Mouse (Mus musculus) layer of hippocampus, adult 18-20 months (tissue): Measurements from ENCODE around the gene Stat3. TPM values are rescaled to one million over a fixed set of nuclear protein-coding genes. Genes with fewer than 3 reads are reported as not detected.

ENCODE experiments used
- DNase-seq, 2 experiments: peaks; one replicate each; pipeline ENCODE4 v3.0.0; 2022; ENCODE audit warnings: low spot score in 2 of 2
- total RNA-seq, 2 experiments: library from RNA; stranded (reverse); gene quantifications; 2 replicates each; pipeline ENCODE4 v1.2.3; 2021

Stat3 gene
- total RNA-seq, 2 experiments from 2014 or later, result 35.5 to 35.9 TPM

DNA sequence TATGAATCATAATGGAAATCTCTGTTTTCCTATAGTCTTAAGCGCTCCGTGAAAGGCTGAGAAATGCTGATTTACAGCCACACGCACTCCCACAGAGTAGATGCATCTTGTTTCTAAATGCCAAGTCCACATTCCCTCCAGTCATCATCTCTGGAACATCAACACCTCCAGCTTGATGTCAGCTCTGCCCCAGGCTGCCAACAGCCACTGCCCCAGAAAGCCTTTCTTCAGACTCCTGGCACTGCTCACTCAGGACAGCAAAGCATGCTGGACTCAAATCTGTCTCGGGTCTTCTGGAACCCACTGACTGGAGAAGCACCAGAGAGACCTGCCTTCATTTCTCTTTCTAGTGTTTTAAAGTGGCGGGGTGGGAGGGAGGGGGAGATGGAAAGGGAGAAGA lies 46.9 kb downstream of the Stat3 start:
- no peak for DNase-seq

DNA sequence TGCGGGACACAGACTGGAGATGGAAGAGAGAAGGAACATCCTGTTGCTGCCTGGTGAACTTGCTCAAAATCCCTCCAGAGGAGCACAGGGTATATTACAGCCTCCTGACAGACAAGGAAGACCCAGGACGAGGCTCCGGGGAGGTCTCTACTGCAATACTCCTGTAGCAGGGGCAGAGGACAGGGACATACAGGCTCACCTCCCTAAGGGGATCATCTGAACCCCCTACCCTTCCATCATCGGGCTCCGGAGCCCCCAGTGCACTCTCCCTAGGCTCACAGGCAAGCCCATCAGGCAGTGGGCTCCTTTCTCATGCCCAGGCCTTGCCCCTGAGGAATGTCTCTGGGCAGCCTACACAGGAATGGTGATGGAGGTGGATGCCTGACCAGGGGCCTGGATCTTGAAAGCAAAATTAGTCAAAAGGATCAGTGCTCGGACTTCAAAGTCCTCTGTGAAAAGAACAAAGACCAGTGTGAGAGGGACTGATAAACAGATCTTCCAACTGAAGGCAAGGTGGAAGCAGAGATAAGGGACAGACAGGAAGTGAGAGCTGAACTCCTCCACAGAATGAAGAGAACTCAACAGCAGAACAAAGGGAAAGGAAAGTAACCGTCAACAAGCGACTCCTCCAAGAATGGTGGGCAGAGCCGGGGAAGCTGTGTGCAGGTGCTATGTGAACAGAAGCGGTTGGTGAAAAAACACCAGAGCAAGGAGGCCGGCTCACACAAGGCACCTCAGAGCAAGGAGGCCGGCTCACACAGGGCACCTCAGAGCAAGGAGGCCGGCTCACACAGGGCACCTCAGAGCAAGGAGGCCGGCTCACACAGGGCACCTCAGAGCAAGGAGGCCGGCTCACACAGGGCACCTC lies 47.9 kb downstream of the Stat3 start:
- no peak for DNase-seq

DNA sequence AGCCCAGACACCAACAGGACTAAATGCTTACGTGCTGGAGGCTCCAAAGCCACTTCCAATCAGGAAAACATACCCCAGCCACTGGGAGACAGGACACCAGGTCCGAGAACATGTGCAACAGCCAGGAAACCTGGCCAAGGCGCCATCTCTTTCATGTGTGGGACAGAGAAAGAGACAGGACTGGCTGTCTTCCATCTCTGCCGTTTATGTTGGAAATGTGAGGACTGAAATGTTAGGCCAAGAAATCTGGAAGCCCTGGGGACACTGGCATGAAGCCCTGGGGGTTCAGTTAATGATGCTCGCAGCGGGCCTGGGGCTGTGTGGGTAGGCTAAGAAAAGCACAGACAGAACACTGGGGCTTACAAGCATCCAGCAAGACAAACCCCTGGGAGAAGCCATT lies 48.9 kb downstream of the Stat3 start:
- DNase-seq, result no peak

DNA sequence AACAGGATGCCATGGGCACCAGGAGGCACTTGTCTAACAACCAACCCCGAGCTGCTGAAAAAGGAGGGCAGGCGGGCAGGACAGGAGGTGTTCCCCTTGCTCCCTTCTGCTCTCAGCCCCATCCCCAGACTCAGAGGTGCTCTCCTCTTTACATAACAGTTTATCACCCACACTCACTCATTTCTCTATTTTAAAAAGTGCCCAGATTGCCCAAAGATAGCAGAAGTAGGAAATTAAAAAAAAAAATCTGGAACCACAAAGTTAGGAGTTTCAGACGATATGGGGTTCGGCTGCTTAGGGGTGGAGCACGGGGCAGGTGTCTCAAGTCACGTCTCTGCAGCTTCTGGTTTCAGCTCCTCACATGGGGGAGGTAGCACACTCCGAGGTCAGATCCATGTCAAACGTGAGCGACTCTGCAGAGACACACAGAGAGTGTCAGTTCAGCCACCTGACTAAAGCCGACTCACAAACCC lies 51.0 kb downstream of the Stat3 start:
- DNase-seq, result no peak

DNA sequence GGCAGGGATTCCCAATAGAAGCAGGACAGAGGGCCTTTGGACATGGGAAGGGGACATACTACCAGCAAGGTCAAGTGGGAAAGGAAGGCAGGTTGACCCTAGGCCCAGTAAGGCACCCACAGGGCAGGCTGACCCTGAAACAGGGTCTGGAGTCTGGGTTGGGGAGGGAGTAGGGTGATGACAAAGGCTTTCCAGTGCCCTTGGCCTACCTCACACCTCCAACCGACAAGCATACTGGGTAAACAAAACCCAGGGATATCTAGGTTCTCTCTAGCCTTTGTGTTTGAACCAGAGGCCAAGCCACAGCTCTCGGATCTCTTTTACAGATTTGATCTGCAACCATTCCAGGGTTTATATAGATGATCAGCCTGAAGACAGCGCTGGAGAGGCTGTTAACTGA lies 51.6 kb downstream of the Stat3 start:
- no peak for DNase-seq

DNA sequence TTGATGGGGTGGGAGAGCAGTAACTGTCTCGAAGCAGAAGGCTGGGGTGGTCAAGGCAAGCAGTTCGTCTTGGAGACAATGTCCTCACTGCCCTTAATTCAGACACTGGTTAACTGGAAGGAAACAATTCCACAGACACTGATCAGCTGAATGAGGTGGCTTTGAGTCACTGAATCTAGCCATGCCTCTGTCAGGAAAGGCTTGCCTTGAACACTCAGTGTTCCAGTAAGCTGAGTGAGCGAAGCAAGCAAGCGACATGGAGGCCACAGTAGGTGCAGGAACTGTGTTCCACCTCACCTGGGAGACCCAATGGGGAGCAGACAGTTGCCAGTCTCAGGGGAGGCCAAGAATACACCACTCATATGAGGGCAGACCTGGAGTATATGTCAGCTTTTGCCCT lies 52.1 kb downstream of the Stat3 start:
- no peak for DNase-seq

DNA sequence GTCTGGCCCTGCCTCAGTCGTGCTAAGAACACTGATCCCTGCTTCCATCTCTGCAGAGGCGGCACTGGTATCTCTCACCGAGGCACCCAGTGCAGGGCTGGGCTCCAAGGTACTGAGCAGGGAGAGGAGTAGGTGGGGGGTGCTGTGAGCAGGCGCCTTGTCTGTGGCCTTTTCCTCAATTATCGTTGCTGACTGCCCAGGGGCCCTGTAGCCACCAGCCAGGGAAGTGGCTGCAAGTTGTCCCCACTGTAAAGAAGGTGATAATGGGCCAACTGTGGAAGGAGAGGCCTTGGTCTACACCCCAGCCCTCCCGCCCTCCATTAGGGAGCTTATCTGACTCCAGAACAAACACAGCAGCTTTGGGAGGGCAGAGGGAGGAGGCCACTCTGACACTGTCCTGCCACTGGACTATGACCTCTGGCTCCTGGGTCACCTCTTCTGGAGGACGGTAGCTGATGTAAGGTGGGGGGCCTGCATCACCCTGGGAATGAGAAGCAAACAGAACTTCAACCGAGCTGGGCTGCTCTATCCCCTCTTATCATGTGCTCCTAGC lies 53.1 kb downstream of the Stat3 start:
- no peak for DNase-seq

DNA sequence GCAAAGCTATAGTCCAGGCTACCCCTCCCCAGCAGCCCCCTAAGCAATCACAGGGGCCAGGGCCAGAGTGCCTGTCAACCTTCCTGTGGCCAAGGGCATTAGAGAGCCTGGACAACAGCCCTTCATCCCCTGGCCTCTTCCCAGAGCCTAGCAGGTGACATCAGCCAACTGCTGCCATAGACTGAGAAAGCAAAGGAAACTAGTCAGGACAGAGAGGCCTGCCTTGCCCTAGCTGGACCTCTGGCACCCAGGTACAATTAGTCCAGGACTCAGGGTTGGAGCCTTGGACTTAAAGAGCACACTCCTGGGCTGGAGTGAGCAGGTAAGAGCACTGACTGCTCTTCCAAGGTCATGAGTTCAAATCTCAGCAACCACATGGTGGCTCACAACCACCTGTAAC lies 53.9 kb downstream of the Stat3 start:
- no peak for DNase-seq

DNA sequence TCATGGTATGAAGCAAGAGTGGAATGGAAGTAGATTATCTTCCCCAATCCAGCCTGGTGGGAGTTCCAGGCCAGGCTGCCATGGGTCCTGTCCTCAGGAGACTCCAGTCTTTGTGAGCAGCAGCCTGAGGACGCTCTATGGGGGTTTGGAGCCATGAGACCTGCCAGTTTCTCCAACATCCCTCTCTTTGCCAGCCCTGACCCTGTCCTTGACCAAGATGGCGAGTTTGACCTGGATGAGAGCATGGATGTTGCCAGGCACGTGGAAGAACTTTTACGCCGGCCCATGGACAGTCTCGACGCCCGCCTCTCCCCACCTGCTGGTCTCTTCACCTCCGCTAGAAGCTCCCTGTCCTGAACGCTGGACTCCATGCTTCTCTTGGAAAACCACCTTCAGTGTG lies 55.7 kb downstream of the Stat3 start:
- no peak for DNase-seq

DNA sequence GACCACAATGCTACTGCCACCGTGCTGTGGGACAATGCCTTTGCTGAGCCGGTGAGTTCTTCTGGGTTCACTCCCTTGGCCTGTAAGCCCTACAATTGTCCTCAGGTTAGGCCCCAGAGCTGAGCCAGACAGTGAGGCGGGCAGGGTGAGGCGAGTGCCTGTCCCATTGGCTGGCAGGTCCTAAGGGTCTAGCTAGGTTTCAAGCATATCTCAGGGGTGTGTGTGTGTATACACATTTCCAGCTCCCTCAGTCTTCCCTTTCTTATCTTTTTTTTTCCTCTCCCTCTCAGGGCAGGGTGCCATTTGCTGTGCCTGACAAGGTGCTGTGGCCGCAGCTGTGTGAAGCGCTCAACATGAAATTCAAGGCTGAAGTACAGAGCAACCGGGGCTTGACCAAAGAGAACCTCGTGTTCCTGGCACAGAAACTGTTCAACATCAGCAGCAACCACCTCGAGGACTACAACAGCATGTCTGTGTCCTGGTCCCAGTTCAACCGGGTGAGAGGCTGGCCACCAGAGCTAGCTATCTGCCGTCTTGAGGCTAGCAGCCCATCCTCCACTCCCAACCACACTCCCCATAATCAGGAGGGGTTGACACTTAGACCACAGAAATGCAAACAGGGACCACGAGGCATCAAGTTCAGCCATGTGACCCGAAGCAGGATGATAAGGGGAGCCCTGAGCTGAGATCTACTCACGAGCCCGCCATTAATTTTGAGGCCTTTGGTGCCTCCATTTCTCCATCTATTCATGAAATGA lies 59.8 kb downstream of the Stat3 start:
- DNase-seq, result no peak

DNA sequence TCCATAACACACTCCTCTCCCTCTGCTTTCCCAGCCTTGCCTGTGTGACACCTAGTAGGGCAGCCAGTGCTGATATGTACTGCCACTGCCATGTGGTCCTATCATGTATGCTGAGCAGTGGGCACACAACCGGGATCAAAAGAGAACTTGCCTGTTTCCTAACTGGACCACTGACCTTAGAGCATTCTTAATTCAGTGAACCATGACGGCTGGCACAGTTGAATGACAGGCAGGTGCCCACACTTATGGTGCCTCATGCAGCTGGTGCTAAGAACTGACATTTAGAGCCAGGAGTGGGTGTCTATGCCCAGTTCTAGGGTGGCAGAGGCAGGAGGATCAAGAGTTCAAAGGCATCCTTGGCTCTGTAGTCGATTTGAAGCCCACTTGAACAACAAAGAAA lies 63.6 kb downstream of the Stat3 start:
- no peak for DNase-seq

DNA sequence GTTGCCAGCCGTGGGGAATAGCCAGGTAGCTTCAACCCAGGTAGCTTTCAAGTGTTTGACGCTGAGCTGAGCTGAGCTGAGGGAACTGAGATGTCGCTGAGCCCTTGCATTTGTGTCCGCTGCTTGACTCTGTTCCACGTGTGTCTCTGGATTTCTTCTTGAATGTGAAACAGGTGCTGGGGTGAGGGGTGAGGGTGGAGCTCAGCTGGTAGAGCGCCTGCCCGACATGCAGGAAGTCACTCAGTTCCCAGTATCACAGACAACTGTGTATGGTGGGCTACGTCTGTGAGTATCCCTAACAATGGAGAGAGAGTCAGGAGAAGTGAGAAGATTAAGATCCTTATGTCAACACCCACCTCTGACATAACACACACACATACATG lies 68.4 kb downstream of the Stat3 start:
- no peak for DNase-seq

DNA sequence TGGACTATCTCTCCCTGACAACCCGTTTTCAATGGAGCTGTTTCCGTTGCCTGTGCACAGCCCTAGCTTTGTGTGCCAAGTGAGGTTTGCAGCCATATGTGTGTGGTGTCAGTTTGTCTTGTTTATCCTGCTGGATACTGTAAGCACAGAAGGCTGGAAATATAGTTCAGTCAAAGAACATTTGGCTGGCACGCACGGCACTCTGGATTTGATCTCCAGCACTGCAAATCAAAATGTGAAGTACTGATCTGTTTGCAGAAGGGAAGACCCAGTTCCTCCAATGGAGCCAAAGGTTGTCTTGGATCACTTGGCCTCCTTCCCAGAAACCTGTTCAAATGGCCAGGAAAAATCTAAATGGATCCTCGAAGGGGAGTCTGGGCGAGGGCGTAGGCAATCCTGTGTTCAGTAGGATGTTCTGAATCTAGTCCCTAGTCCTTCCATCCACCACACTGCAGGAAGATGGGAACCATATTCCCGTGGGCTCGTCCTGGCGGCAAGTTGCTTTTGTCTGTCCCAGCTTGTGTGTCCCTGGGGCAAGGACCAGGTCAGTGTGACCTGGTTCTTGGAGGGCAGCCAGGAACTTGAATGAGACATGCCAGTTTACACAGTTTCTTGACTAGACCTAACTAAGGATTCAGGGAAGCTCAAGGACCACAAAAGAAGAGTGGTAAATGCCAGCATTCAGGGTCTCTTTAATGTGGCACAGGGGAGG lies 68.9 kb downstream of the Stat3 start:
- peak; percentile 55 to 88 for DNase-seq

DNA sequence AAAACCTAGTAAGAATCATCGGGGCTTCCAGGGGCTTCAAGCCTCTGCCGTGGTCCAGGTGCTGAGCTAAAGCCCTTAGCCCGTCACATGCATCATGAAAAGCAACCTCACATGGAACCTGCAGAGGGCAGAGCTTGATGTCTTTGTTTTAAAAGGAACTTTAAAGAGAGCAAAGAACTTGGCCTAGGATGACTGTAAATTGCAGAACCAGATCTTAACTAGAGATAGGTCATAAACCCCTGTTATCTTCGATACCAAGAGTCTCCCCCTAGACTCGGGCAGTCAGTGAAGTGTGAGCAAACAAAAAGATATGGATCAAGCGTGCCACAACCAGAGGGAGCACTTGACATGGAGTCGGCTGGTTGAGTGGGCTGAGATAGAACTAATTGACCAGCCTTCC lies 73.7 kb downstream of the Stat3 start:
- DNase-seq, result no peak

DNA sequence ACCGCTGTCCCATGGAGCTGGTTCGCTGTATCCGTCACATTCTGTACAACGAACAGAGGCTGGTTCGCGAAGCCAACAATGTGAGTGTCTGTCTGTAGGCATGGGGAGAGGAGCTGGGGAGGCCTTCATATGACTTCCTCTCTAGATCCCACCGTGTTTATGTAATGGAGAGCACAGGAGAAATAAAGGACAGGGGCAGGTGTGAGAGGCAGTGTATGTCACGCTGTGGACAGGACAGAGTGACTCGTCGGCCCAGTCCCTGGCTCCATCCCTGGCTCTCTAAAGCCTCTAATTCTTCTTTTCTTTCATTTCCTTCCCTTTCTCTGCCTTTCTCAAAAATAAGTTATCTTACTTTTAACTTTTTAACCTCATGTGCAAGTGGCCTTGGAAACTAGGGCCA lies 76.2 kb downstream of the Stat3 start:
- no peak for DNase-seq

DNA sequence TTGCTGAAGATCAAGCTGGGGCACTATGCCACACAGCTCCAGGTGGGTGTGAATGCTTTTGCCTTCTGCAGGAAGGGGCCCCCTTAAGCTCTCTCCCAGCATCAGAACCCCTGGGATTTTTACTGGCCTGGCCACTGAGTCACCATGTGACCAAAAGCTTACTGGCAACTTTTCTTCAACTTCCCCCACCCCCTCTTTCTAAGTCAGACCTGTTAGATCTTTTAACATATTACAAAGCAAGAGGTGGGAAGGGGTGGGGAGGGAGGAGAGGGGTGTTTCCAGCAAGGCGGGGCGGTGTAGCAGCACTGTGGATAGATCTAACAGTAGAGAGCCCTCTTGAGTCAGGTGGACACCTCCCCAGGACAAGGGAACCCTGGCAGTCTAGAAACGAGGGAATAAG lies 77.5 kb downstream of the Stat3 start:
- DNase-seq, result no peak

DNA sequence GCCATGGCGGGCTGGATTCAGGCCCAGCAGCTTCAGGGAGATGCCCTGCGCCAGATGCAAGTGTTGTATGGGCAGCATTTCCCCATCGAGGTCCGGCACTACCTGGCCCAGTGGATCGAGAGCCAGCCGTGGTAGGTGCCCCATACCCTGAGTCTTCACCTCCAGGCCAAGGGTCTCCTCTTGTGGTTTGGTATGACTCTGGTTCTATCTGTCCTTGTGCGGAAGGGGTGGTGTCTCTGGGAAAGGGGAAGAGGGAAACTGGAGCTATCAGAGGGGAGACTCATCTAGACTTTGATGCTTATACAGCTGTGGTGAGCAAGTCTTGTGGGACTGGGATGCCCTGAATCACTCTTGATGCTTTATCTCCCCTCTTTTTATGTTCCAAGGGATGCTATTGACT lies 78.0 kb downstream of the Stat3 start:
- no peak for DNase-seq

DNA sequence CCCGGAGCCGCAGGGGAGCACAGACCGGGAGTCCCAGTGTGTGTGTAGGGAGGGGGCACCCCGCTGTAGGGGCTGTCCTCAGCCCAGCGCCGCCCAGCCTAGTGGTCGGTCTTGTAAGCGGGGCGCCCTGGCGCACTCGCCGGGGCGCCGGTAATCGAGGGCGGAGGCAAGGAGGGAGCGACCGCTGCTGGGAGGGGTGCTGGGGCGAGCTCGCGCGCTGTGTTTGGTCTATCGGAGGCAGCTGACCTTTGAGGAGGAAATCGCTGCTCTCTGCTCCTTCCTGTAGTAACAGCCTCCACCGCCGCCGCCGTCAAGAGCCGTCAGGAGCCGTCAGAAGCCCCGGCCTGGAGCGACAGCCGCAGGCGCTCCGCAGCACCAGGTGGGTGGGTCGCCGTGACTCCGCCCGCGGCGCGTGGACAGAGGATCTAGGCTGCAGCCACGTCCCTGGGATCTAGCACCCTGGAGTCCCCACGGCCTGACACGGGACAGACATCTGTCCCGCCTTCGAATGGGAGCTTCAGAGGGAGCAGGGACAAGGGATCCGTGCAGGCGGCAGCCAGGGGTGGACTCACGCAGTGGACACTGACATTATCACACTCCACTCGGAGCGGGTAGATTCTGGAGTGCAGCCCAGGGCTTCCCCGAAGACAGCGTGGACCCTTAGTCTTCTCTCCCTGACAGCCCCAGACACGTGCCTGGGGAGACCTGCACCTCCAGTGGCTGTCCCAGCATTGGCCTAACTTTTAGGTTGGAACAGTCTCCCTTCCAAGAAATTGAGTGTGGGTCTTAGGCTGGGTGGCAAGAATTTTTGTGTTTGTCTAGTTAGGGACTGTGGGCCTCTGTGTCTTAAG lies 78.9 kb downstream of the Stat3 start:
- DNase-seq, result peak in 1 of 2 experiments; percentile 12

DNA sequence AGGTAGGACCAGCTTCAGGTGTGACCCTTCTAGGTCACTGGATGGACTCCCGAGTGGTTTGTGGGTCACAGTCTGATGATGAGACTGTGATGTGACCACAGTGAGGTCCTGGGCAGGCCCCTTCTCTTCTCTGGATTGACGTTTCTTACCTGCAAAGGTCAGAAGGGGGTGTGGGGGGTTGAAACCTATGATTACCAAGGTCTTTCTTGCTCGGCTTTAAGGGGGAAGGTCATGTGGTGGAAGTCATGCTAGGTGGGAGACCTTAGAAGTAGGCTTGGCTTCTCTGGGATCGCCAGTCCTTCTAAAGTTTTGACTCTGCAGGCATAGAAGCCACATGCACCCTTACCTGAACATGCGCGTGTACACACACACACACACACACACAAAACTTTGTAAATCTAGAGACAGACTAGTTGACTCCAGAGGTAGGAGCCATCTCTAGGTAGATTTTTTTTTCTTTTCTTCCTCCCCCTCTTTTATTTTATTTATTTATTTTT lies 79.7 kb downstream of the Stat3 start:
- DNase-seq, result no peak

DNA sequence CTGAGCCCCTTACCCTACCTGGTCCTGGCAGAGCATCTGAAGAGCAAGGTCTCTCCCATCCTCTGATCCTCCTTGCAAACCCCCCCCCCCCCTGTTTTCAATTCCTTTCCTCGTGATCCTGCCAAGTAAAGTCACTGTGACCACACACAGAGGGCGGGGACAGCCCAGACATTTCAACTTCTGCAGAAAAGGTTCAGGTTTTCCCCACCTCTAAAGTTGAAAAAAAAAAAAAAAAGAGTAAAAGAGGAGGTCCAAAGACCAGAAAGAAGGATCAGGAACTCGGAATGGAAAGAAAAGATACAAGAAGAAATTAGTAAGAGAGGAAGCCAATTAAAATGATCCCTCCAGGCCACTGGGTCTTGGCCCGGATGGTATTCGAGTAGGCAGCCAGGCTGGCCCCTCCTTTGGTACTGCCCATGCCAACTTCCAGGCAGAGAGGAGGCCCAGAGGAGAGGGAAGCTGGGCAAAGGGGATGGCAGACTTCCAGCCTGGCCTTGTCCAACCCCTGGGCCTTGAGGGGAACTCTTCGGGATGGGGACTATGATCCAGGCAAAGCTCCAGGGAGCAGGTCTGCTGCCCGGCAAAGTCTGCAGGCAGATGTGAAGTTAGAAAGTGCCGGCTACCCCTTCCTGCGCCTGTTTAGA lies 80.3 kb downstream of the Stat3 start, which contains the start of gene Stat5a:
Gene Stat5a (plus strand): TSS at position 417 of the 644 bp plus-strand sequence.
- peak in 1 of 2 experiments; percentile 50 for DNase-seq
